Mouse (Mus musculus) forebrain, embryonic 16.5 days (tissue): Measurements from ENCODE around the gene Tcf15. TPM values are rescaled to one million over a fixed set of nuclear protein-coding genes. Genes with fewer than 3 reads are reported as not detected.
A peak's percentile ranks its signal among the peaks of the same experiment; 100 is the strongest.

Source experiments
- ATAC-seq: fragments of 200-750 bp; cut with Nextera tagmentation; 2 replicates; pipeline ENCODE4 v1.8.0; 2017; ENCODE audit warnings: mild to moderate bottlenecking, moderate library complexity
- H3K27ac ChIP-seq: fragments of 300-500 bp; sonication (generic); 2 replicates; pipeline ENCODE4 v1.5.1; 2014; ENCODE audit warnings: low read length, control low read depth
- H3K27me3 ChIP-seq: fragments of 300-500 bp; sonication (generic); replicated peaks from 2 replicates; pipeline ENCODE4 v1.6.1; 2014; ENCODE audit warnings: low read length; ENCODE audit not compliant: control insufficient read depth, insufficient read depth
- H3K36me3 ChIP-seq: fragments of 300-500 bp; sonication (generic); 2 replicates; pipeline ENCODE4 v1.6.1; 2014; ENCODE audit not compliant: control insufficient read depth, insufficient read depth
- H3K4me1 ChIP-seq: fragments of 300-500 bp; sonication (generic); replicated peaks from 2 replicates; pipeline ENCODE4 v1.6.1; 2014; ENCODE audit warnings: low read length; ENCODE audit not compliant: control insufficient read depth, insufficient read depth
- H3K4me2 ChIP-seq: fragments of 300-500 bp; sonication (generic); 2 replicates; pipeline ENCODE4 v1.6.1; 2014; ENCODE audit warnings: mild to moderate bottlenecking, low read length, control low read depth
- H3K4me3 ChIP-seq: fragments of 300-500 bp; sonication (generic); replicated peaks from 2 replicates; pipeline ENCODE4 v1.5.1; 2014; ENCODE audit warnings: mild to moderate bottlenecking, low read length, control low read depth
- H3K9ac ChIP-seq: fragments of 300-500 bp; sonication (generic); replicated peaks from 2 replicates; pipeline ENCODE4 v1.6.1; 2014; ENCODE audit warnings: low read depth, low read length, control low read depth
- H3K9me3 ChIP-seq: fragments of 300-500 bp; sonication (generic); 2 replicates; pipeline ENCODE4 v1.6.1; 2016; ENCODE audit warnings: low read length; ENCODE audit not compliant: control insufficient read depth
- WGBS: fragments of 180-500 bp; shearing (Covaris S2); extraction: QIAGEN DNeasy Blood & Tissue Kit; methylation state at CpG from one replicate; pipeline ENCODE4 v1.1.7; 2014; 5-methylcytosine and 5-hydroxymethylcytosine counted together
- polyA plus RNA-seq: library from polyadenylated mRNA; unstranded; fragments of >200 nt; fragmentation: Nextera tagmentation; extraction: Ambion mirVana; gene quantifications from 2 replicates; pipeline ENCODE4 v1.2.1, GENCODE M21; 2015

The Tcf15 gene
- polyA plus RNA-seq, 1 experiment from 2014 or later, result 1.5 TPM

GRCm38 (mm10) chr2:152176659-152177058, 33.3 kb downstream of the Tcf15 start:
- no peak overlapping the region for H3K4me2 ChIP-seq
- ATAC-seq, result no peak
- 81% methylated on average over 6 of the region's 6 CpGs for WGBS
- H3K36me3 ChIP-seq, result no peaks in the 10 kb centered on the region
- H3K27ac ChIP-seq, result no peak overlapping the region
- no peak overlapping the region for H3K9ac ChIP-seq
- H3K4me1 ChIP-seq, result no peaks in the 10 kb centered on the region
- 0 out of 2 replicates have a peak, but pooled peaks cover 2% of the 10 kb centered on the region for H3K27me3 ChIP-seq
- H3K4me3 ChIP-seq, result no peak overlapping the region
- H3K9me3 ChIP-seq, result no peaks in the 10 kb centered on the region

GRCm38 (mm10) chr2:152177162-152177805, 33.9 kb downstream of the Tcf15 start:
- Histone ChIP-seq H3K27ac (no peak overlapping the region), H3K36me3 (no peaks in the 10 kb centered on the region), H3K27me3 (0 out of 2 replicates have a peak, but pooled peaks cover 2% of the 10 kb centered on the region), H3K4me1 (no peaks in the 10 kb centered on the region), H3K4me3 (no peak overlapping the region), H3K9ac (peak overlapping the region; percentile 36; the same call in 1 of the 2 replicates), H3K9me3 (no peaks in the 10 kb centered on the region), H3K4me2 (peak overlapping the region; percentile 36; the same call in 1 of the 2 replicates)
- no peak for ATAC-seq
- 7% methylated on average over 24 of the region's 24 CpGs for WGBS

GRCm38 (mm10) chr2:152177806-152178170, 34.4 kb downstream of the Tcf15 start:
- 70% methylated on average over 6 of the region's 6 CpGs for WGBS
- H3K27me3 ChIP-seq, result 0 out of 2 replicates have a peak, but pooled peaks cover 2% of the 10 kb centered on the region
- no peaks in the 10 kb centered on the region for H3K9me3 ChIP-seq
- H3K4me3 ChIP-seq, result no peak overlapping the region
- H3K27ac ChIP-seq, result no peak overlapping the region
- no peaks in the 10 kb centered on the region for H3K4me1 ChIP-seq
- H3K4me2 ChIP-seq, result no peak overlapping the region
- no peaks in the 10 kb centered on the region for H3K36me3 ChIP-seq
- no peak for ATAC-seq
- H3K9ac ChIP-seq, result no peak overlapping the region

GRCm38 (mm10) chr2:152178345-152178744, 35.0 kb downstream of the Tcf15 start:
- Histone ChIP-seq H3K4me3 (no peak overlapping the region), H3K9me3 (no peaks in the 10 kb centered on the region), H3K36me3 (no peaks in the 10 kb centered on the region), H3K27ac (no peak overlapping the region), H3K9ac (no peak overlapping the region), H3K4me1 (no peaks in the 10 kb centered on the region), H3K4me2 (no peak overlapping the region), H3K27me3 (0 out of 2 replicates have a peak, but pooled peaks cover 2% of the 10 kb centered on the region)
- no peak for ATAC-seq
- WGBS, result 86% methylated on average over 3 of the region's 3 CpGs

- Histone ChIP-seq H3K4me2 (no peak overlapping the region), H3K9me3 (no peaks in the 10 kb centered on the region), H3K27me3 (0 out of 2 replicates have a peak, but pooled peaks cover 2% of the 10 kb centered on the region), H3K36me3 (no peaks in the 10 kb centered on the region), H3K9ac (no peak overlapping the region), H3K4me3 (no peak overlapping the region), H3K4me1 (no peaks in the 10 kb centered on the region), H3K27ac (no peak overlapping the region)
- 78% methylated on average over 2 of the region's 2 CpGs for WGBS
- ATAC-seq, result no peak
These were observed 35.9 kb downstream of the Tcf15 start for GRCm38 (mm10) chr2:152179301-152179700.

GRCm38 (mm10) chr2:152180323-152180722, 37.0 kb downstream of the Tcf15 start:
- no peaks in the 10 kb centered on the region for H3K9me3 ChIP-seq
- ATAC-seq, result no peak
- H3K4me3 ChIP-seq, result no peak overlapping the region
- H3K27ac ChIP-seq, result no peak overlapping the region
- 68% methylated on average over 6 of the region's 6 CpGs for WGBS
- H3K4me1 ChIP-seq, result no peaks in the 10 kb centered on the region
- 0 out of 2 replicates have a peak, but pooled peaks cover 2% of the 10 kb centered on the region for H3K27me3 ChIP-seq
- H3K9ac ChIP-seq, result no peak overlapping the region
- no peak overlapping the region for H3K4me2 ChIP-seq
- no peaks in the 10 kb centered on the region for H3K36me3 ChIP-seq

GRCm38 (mm10) chr2:152187132-152187531, 43.8 kb downstream of the Tcf15 start:
- Histone ChIP-seq H3K27me3 (no peaks in the 10 kb centered on the region), H3K4me3 (no peak overlapping the region), H3K4me1 (no peaks in the 10 kb centered on the region), H3K27ac (no peak overlapping the region), H3K9ac (no peak overlapping the region), H3K9me3 (no peaks in the 10 kb centered on the region), H3K4me2 (no peak overlapping the region), H3K36me3 (no peaks in the 10 kb centered on the region)
- no peak for ATAC-seq
- 84% methylated on average over 5 of the region's 5 CpGs for WGBS

GRCm38 (mm10) chr2:152189213-152189612, 45.9 kb downstream of the Tcf15 start:
- Histone ChIP-seq H3K9ac (no peak overlapping the region), H3K27me3 (no peaks in the 10 kb centered on the region), H3K27ac (no peak overlapping the region), H3K4me1 (no peaks in the 10 kb centered on the region), H3K36me3 (no peaks in the 10 kb centered on the region), H3K4me2 (no peak overlapping the region), H3K9me3 (no peaks in the 10 kb centered on the region), H3K4me3 (no peak overlapping the region)
- 78% methylated on average over 7 of the region's 7 CpGs for WGBS
- ATAC-seq, result no peak

GRCm38 (mm10) chr2:152189640-152190039, 46.3 kb downstream of the Tcf15 start:
- no peak overlapping the region for H3K9ac ChIP-seq
- no peaks in the 10 kb centered on the region for H3K27me3 ChIP-seq
- no peak overlapping the region for H3K4me2 ChIP-seq
- no peak overlapping the region for H3K4me3 ChIP-seq
- ATAC-seq, result no peak
- WGBS, result 57% methylated on average over 9 of the region's 9 CpGs
- H3K4me1 ChIP-seq, result no peaks in the 10 kb centered on the region
- no peak overlapping the region for H3K27ac ChIP-seq
- H3K9me3 ChIP-seq, result no peaks in the 10 kb centered on the region
- no peaks in the 10 kb centered on the region for H3K36me3 ChIP-seq

- Histone ChIP-seq H3K9me3 (no peaks in the 10 kb centered on the region), H3K9ac (no peak overlapping the region), H3K27me3 (no peaks in the 10 kb centered on the region), H3K27ac (no peak overlapping the region), H3K4me3 (no peak overlapping the region), H3K36me3 (no peaks in the 10 kb centered on the region), H3K4me2 (no peak overlapping the region), H3K4me1 (no peaks in the 10 kb centered on the region)
- 73% methylated on average over 7 of the region's 7 CpGs for WGBS
- no peak for ATAC-seq
These were observed 46.8 kb downstream of the Tcf15 start for GRCm38 (mm10) chr2:152190161-152190560.
